ENCODE assay signal across 20 mouse cellular contexts in the genomic region with DNA sequence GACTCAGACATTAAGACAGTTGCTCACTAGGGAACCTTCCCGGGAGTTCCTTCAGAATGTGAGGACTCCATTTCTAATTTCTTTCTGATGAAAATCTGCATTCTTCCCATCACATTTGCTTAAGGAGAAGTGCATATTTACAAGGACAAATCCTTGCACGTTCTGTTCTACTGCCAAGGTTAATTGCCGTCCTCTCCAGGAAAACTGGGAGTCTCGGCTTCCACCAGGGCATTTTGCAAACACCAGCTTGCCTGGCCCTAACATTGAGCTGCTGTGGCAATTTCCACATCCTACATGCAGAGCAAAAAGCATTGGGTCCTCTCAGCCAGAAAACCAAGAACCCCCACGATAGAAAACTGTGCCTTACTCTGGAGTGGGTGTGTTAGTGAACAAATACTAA.
"Had no signal": no experiment of that assay in that cellular context is flagged by ENCODE, and none has a peak within 500 bp of the region (broad histone marks: within the 10 kb centered on the region; RNA-seq: fewer than 3 reads in every experiment).

No protein-coding gene starts in this region.

- H3K36me3 ChIP-seq: heart, embryonic 10.5 days; heart, embryonic 12.5 days; hindbrain, embryonic 10.5 days; hindbrain, embryonic 12.5 days; intestine, embryonic 15.5 days; limb, embryonic 10.5 days; limb, embryonic 12.5 days; liver, embryonic 13.5 days had no signal

- H3K4me1 ChIP-seq: heart, embryonic 10.5 days; heart, embryonic 12.5 days; hindbrain, embryonic 10.5 days; intestine, embryonic 15.5 days had no signal

- H3K27ac ChIP-seq: heart, embryonic 10.5 days; hindbrain, embryonic 10.5 days; hindbrain, embryonic 12.5 days; hindbrain, embryonic 14.5 days; intestine, embryonic 15.5 days; layer of hippocampus, adult 2 months; left cerebral cortex, adult 2 months; limb, embryonic 10.5 days; limb, embryonic 12.5 days; liver, embryonic 13.5 days had no signal

- H3K27me3 ChIP-seq: heart, embryonic 12.5 days; hindbrain, embryonic 12.5 days; intestine, embryonic 15.5 days; limb, embryonic 12.5 days; liver, embryonic 13.5 days had no signal

- DNase-seq: gastrocnemius, postnatal 14 days; gastrocnemius, postnatal 36 days; heart, adult 18-20 months; heart, postnatal 10 days; heart, postnatal 4 days; kidney, adult 8-10 months; kidney, postnatal 10 days; kidney, postnatal 4 days; liver; liver, embryonic 13.5 days had no signal

- H3K4me3 ChIP-seq: heart, embryonic 10.5 days; heart, embryonic 12.5 days; hindbrain, embryonic 10.5 days; hindbrain, embryonic 12.5 days; intestine, embryonic 15.5 days; layer of hippocampus, adult 2 months; left cerebral cortex, adult 2 months; limb, embryonic 10.5 days; limb, embryonic 12.5 days; liver, embryonic 13.5 days had no signal
